Mouse (Mus musculus) CH12.LX (cell line): Measurements from ENCODE around the gene Arhgef11. TPM values are rescaled to one million over a fixed set of nuclear protein-coding genes. Genes with fewer than 3 reads are reported as not detected.

Experiments
- DNase-seq: peaks from one replicate; pipeline ENCODE4 v3.0.0-alpha.2; 2013; ENCODE audit errors: extremely low read depth
- H3K27ac ChIP-seq: 2 replicates; pipeline ENCODE4 v1.5.1; 2012; ENCODE audit warnings: low read depth, mild to moderate bottlenecking, control low read depth, moderate library complexity; ENCODE audit not compliant: insufficient read depth
- H3K27me3 ChIP-seq: replicated peaks from 2 replicates; pipeline ENCODE3; 2012; ENCODE audit warnings: inconsistent platforms
- H3K36me3 ChIP-seq, 2 experiments: replicated peaks in 1 of 2; 2 replicates each; pipeline versions ENCODE3 to v1.6.1; 2012; ENCODE audit warnings: inconsistent platforms in 1 of 2, low read length in 1 of 2, mild to moderate bottlenecking in 1 of 2, mixed read lengths in 1 of 2, moderate library complexity in 1 of 2; ENCODE audit not compliant: control insufficient read depth in 1 of 2, insufficient read depth in 1 of 2
- H3K4me1 ChIP-seq, 2 experiments: 2 replicates each; pipeline ENCODE4 v1.6.1; 2012; ENCODE audit warnings: inconsistent platforms in 1 of 2, moderate library complexity in 1 of 2; ENCODE audit not compliant: insufficient read depth in 2 of 2, control insufficient read depth in 1 of 2
- H3K4me2 ChIP-seq: 2 replicates; pipeline ENCODE4 v1.6.1; 2012; ENCODE audit warnings: low read depth, mild to moderate bottlenecking, control low read depth; ENCODE audit not compliant: poor library complexity, insufficient read depth, severe bottlenecking
- H3K4me3 ChIP-seq, 3 experiments: fragments of 150-350 bp in 1 of 3; sonication (generic) in 1 of 3; replicated peaks in 1 of 3; 2 replicates each; pipeline versions ENCODE3 to v1.5.1; 2011 to 2012; ENCODE audit warnings: low read depth in 2 of 3, low read length in 2 of 3, mild to moderate bottlenecking in 2 of 3, moderate library complexity in 2 of 3, control low read depth in 1 of 3, improper control_type of control experiment in 1 of 3, inconsistent platforms in 1 of 3, mixed read lengths in 1 of 3; ENCODE audit not compliant: poor library complexity in 1 of 3
- H3K79me2 ChIP-seq: replicated peaks from 2 replicates; pipeline ENCODE4 v1.6.1; 2012; ENCODE audit warnings: mild to moderate bottlenecking, moderate library complexity; ENCODE audit not compliant: control insufficient read depth, poor library complexity, insufficient read depth, severe bottlenecking; ENCODE audit errors: extremely low read depth
- H3K9ac ChIP-seq: 2 replicates; pipeline ENCODE4 v1.6.1; 2012; ENCODE audit warnings: low read depth, mild to moderate bottlenecking, control low read depth, moderate library complexity; ENCODE audit not compliant: insufficient read depth
- H3K9me3 ChIP-seq: replicated peaks from 2 replicates; pipeline ENCODE3; 2012; ENCODE audit warnings: low read length, inconsistent platforms, mixed read lengths
- CTCF ChIP-seq, 2 experiments: IDR thresholded peaks in 1 of 2; conservative IDR thresholded peaks in 1 of 2; 2 replicates each; pipeline ENCODE4 v1.5.1; 2011 to 2012; ENCODE audit warnings: low read depth in 2 of 2, low read length in 2 of 2, improper control_type of control experiment in 1 of 2, inconsistent platforms in 1 of 2, mild to moderate bottlenecking in 1 of 2, moderate library complexity in 1 of 2
- ELF1 ChIP-seq: IDR thresholded peaks from 2 replicates; pipeline ENCODE4 v1.6.1; 2014; ENCODE audit warnings: low read depth, mild to moderate bottlenecking, inconsistent platforms, low read length, improper control_type of control experiment
- GABPA ChIP-seq: IDR thresholded peaks from 2 replicates; pipeline ENCODE4 v1.6.1; 2012; ENCODE audit warnings: low read depth, low read length, improper control_type of control experiment, inconsistent platforms; ENCODE audit not compliant: insufficient replicate concordance
- IRF4 ChIP-seq: IDR thresholded peaks from 2 replicates; pipeline ENCODE4 v1.6.1; 2014; ENCODE audit warnings: low read depth, mild to moderate bottlenecking, inconsistent platforms, low read length, improper control_type of control experiment
- JUN ChIP-seq: IDR thresholded peaks from 2 replicates; pipeline ENCODE4 v1.6.1; 2011; ENCODE audit warnings: low read depth, mild to moderate bottlenecking, low read length, improper control_type of control experiment, moderate library complexity; ENCODE audit not compliant: insufficient read depth
- JUND ChIP-seq: conservative IDR thresholded peaks from 2 replicates; pipeline ENCODE4 v1.6.1; 2011; ENCODE audit warnings: low read depth, low read length, improper control_type of control experiment
- KAT2A ChIP-seq: IDR thresholded peaks from 2 replicates; pipeline ENCODE4 v1.6.1; 2012; ENCODE audit warnings: low read length, improper control_type of control experiment, inconsistent platforms; ENCODE audit not compliant: insufficient replicate concordance
- MAZ ChIP-seq: IDR thresholded peaks from 2 replicates; pipeline ENCODE4 v1.6.1; 2012; ENCODE audit warnings: low read depth, mild to moderate bottlenecking, inconsistent platforms, low read length, improper control_type of control experiment, moderate library complexity
- MEF2A ChIP-seq: IDR thresholded peaks from 2 replicates; pipeline ENCODE4 v1.6.1; 2014; ENCODE audit warnings: low read depth, mild to moderate bottlenecking, inconsistent platforms, low read length, improper control_type of control experiment, borderline replicate concordance
- NRF1 ChIP-seq: IDR thresholded peaks from 2 replicates; pipeline ENCODE4 v1.6.1; 2014; ENCODE audit warnings: low read depth, mild to moderate bottlenecking, inconsistent platforms, low read length, improper control_type of control experiment, moderate library complexity
- PAX5 ChIP-seq: IDR thresholded peaks from 2 replicates; pipeline ENCODE4 v1.6.1; 2012; ENCODE audit warnings: low read length, inconsistent platforms, mixed read lengths
- POLR2A ChIP-seq: IDR thresholded peaks from 2 replicates; pipeline ENCODE4 v1.6.1; 2011; ENCODE audit warnings: low read depth, mild to moderate bottlenecking, improper control_type of control experiment, low read length
- POLR2AphosphoS2 ChIP-seq: IDR thresholded peaks from 2 replicates; pipeline ENCODE4 v1.6.1; 2011; ENCODE audit warnings: low read depth, low read length, improper control_type of control experiment
- RAD21 ChIP-seq: IDR thresholded peaks from 2 replicates; pipeline ENCODE4 v1.6.1; 2011; ENCODE audit warnings: low read depth, mild to moderate bottlenecking, low read length, improper control_type of control experiment, moderate library complexity
- RCOR1 ChIP-seq: conservative IDR thresholded peaks from 2 replicates; pipeline ENCODE4 v1.6.1; 2012; ENCODE audit warnings: low read depth, mild to moderate bottlenecking, inconsistent platforms, low read length, improper control_type of control experiment
- SMC3 ChIP-seq: IDR thresholded peaks from 2 replicates; pipeline ENCODE4 v1.6.1; 2011; ENCODE audit warnings: low read depth, low read length, improper control_type of control experiment
- TBP ChIP-seq: conservative IDR thresholded peaks from 2 replicates; pipeline ENCODE4 v1.6.1; 2011; ENCODE audit warnings: low read depth, low read length, improper control_type of control experiment
- UBTF ChIP-seq: IDR thresholded peaks from 2 replicates; pipeline ENCODE4 v1.6.1; 2012; ENCODE audit warnings: low read depth, mild to moderate bottlenecking, inconsistent platforms, low read length, improper control_type of control experiment, moderate library complexity
- USF1 ChIP-seq: IDR thresholded peaks from 2 replicates; pipeline ENCODE4 v1.6.1; 2014; ENCODE audit warnings: low read depth, mild to moderate bottlenecking, inconsistent platforms, low read length, improper control_type of control experiment
- USF2 ChIP-seq: conservative IDR thresholded peaks from 2 replicates; pipeline ENCODE4 v1.6.1; 2011; ENCODE audit warnings: low read depth, low read length, improper control_type of control experiment
- ZC3H11A ChIP-seq: IDR thresholded peaks from 2 replicates; pipeline ENCODE4 v1.6.1; 2012; ENCODE audit warnings: low read depth, mild to moderate bottlenecking, inconsistent platforms, low read length, improper control_type of control experiment
- ZMIZ1 ChIP-seq: IDR thresholded peaks from 2 replicates; pipeline ENCODE4 v1.6.1; 2012; ENCODE audit warnings: low read depth, mild to moderate bottlenecking, inconsistent platforms, low read length, improper control_type of control experiment
- dilution Hi-C: fragments of 300-500 bp; cut with MboI; formaldehyde crosslinking; loops from 2 replicates; pipeline ENCODE4 v1.14.3; 2020; ENCODE audit warnings: low sequenced_read_pairs; ENCODE audit not compliant: extremely low pct_unique_long_range_greater_than_20kb, extremely low pct_ligation_motif_present
- in situ Hi-C: fragments of 300-500 bp; cut with MboI; formaldehyde crosslinking; loops from 3 replicates; pipeline ENCODE4 v1.14.3; 2019; ENCODE audit warnings: low sequenced_read_pairs, low pct_ligation_motif_present, low pct_unique_long_range_greater_than_20kb, mixed read lengths
- polyA plus RNA-seq: library from polyadenylated mRNA; unstranded; fragments of >175 nt; gene quantifications from 2 replicates; pipeline ENCODE4 v1.2.1, GENCODE M21; 2012; ENCODE audit warnings: low read depth; ENCODE audit not compliant: insufficient read length
- total RNA-seq, 2 experiments: library from RNA; depleted of rRNA; stranded (reverse); fragments of 300-350 nt in 1 of 2; fragments of >200 nt in 1 of 2; gene quantifications; 2 replicates each; pipeline ENCODE4 v1.2.3; 2012 to 2014

Gene Arhgef11
- total and polyA plus RNA-seq, 3 experiments = 5.6 to 11.7 (median 8.7) TPM

- H3K27me3 ChIP-seq = peaks cover 54% of the 10 kb centered on the region
- H3K27ac ChIP-seq = no peak overlapping the region
- TF ChIP-seq TBP = no peak
- no peak for TF ChIP-seq MAZ
- TF ChIP-seq ZC3H11A = no peak
- TF ChIP-seq NRF1 = no peak
- TF ChIP-seq ELF1 = peak; percentile 35; the same call in 1 of the 2 replicates
- TF ChIP-seq MEF2A = no peak
- TF ChIP-seq POLR2AphosphoS2 = no peak
- TF ChIP-seq SMC3 = peak; percentile 88
- TF ChIP-seq IRF4 = 0 out of 2 replicates have a peak, but pooled peaks have one; percentile 21
- no peak for TF ChIP-seq USF2
- TF ChIP-seq ZMIZ1 = no peak
- TF ChIP-seq UBTF = peak; percentile 55; the same call in 1 of the 2 replicates
- TF ChIP-seq GABPA = no peak
- no peak for TF ChIP-seq KAT2A
- peak in 1 of 2 experiments; percentile 91 for TF ChIP-seq CTCF (conservative IDR thresholded peaks at IDR 0.05 in 1 of 2, IDR thresholded peaks at IDR 0.05 in 1 of 2; ENCODE audit: low read depth in 2 of 2, low read length in 2 of 2)
- peak; percentile 48 for TF ChIP-seq RAD21
- H3K79me2 ChIP-seq = no peaks in the 10 kb centered on the region
- in situ Hi-C loops = no loop called here
- H3K4me1 ChIP-seq = peaks cover 8 to 32% of the 10 kb centered on the region in 2 experiments
- H3K4me2 ChIP-seq = peak overlapping the region; percentile 81
- peak overlapping the region in 2 of 3 experiments; percentile 35 to 57 for H3K4me3 ChIP-seq
- dilution Hi-C loops = no loop called here
- H3K9ac ChIP-seq = 0 out of 2 replicates have a peak overlapping the region, but pooled peaks have one; percentile 22
- DNase-seq = peak; percentile 40
- H3K36me3 ChIP-seq = no peaks in the 10 kb centered on the region
- H3K9me3 ChIP-seq = no peaks in the 10 kb centered on the region
Measured at GRCm38 (mm10) chr3:87768844-87769243, 151.5 kb downstream of the Arhgef11 start.

- Histone ChIP-seq H3K9me3 (no peaks in the 10 kb centered on the region), H3K9ac (no peak overlapping the region), H3K27me3 (peaks cover 60% of the 10 kb centered on the region), H3K4me2 (no peak overlapping the region), H3K27ac (no peak overlapping the region), H3K4me3 (no peak overlapping the region), H3K36me3 (no peaks in the 10 kb centered on the region), H3K4me1 (peaks cover 6 to 25% of the 10 kb centered on the region in 2 experiments), H3K79me2 (no peaks in the 10 kb centered on the region)
- DNase-seq = no peak
- dilution Hi-C loops = no loop called here
- in situ Hi-C loops = no loop called here
- TF ChIP-seq JUND (no peak), SMC3 (no peak), MEF2A (no peak), JUN (no peak), UBTF (no peak), PAX5 (no peak), RCOR1 (no peak), USF1 (no peak), POLR2A (no peak)
Measured at GRCm38 (mm10) chr3:87769506-87769905, 152.1 kb downstream of the Arhgef11 start.
